Mouse (Mus musculus): Measurements from ENCODE around the gene Zmynd10. TPM values are rescaled to one million over a fixed set of nuclear protein-coding genes. Genes with fewer than 3 reads are reported as not detected.

Gene Zmynd10
- polyA plus RNA-seq, 1 experiment from 2014 or later, result 0.93 TPM

GRCm38 (mm10) chr9:107596619-107597569 is 49.8 kb downstream of the Zmynd10 start:
- Histone ChIP-seq H3K4me2 (ENCODE audit: low read depth, low read length) (no peak overlapping the region), H3K4me1 (ENCODE audit: control insufficient read depth, insufficient read depth, low read length) (no peaks in the 10 kb centered on the region), H3K27ac (replicated peaks; ENCODE audit: low read depth, low read length) (no peak overlapping the region), H3K4me3 (ENCODE audit: low read depth, low read length) (no peak overlapping the region), H3K9ac (replicated peaks; ENCODE audit: low read length) (no peak overlapping the region), H3K9me3 (replicated peaks; ENCODE audit: control insufficient read depth, low read length) (no peaks in the 10 kb centered on the region), H3K27me3 (ENCODE audit: control insufficient read depth, insufficient read depth, low read length) (no peaks in the 10 kb centered on the region), H3K36me3 (replicated peaks; ENCODE audit: control insufficient read depth, insufficient read depth, low read depth, low read length) (peaks cover 6% of the 10 kb centered on the region)
- DNase-seq (ENCODE audit: low spot score) (no peak), ATAC-seq (replicated peaks; ENCODE audit: insufficient number of reproducible peaks, low FRiP score, low TSS enrichment, low read depth) (no peak)
- WGBS, result 88% methylated on average over 11 of the region's 11 CpGs

- H3K27ac ChIP-seq (replicated peaks; ENCODE audit: low read depth, low read length), result no peak overlapping the region
- H3K4me3 ChIP-seq (ENCODE audit: low read depth, low read length), result no peak overlapping the region
- ATAC-seq (replicated peaks; ENCODE audit: insufficient number of reproducible peaks, low FRiP score, low TSS enrichment, low read depth) (no peak), DNase-seq (ENCODE audit: low spot score) (no peak)
- WGBS, result 79% methylated on average over 5 of the region's 5 CpGs
- no peak overlapping the region for H3K9ac ChIP-seq (replicated peaks; ENCODE audit: low read length)
- H3K4me2 ChIP-seq (ENCODE audit: low read depth, low read length), result no peak overlapping the region
- no peaks in the 10 kb centered on the region for H3K9me3 ChIP-seq (replicated peaks; ENCODE audit: control insufficient read depth, low read length)
- H3K36me3 ChIP-seq (replicated peaks; ENCODE audit: control insufficient read depth, insufficient read depth, low read depth, low read length), result 0 out of 2 replicates have a peak, but pooled peaks cover 3% of the 10 kb centered on the region
- H3K27me3 ChIP-seq (ENCODE audit: control insufficient read depth, insufficient read depth, low read length), result no peaks in the 10 kb centered on the region
- no peaks in the 10 kb centered on the region for H3K4me1 ChIP-seq (ENCODE audit: control insufficient read depth, insufficient read depth, low read length)
These were observed 51.3 kb downstream of the Zmynd10 start for GRCm38 (mm10) chr9:107598385-107598784.

GRCm38 (mm10) chr9:107599433-107599832 is 52.3 kb downstream of the Zmynd10 start:
- Histone ChIP-seq H3K4me1 (ENCODE audit: control insufficient read depth, insufficient read depth, low read length) (no peaks in the 10 kb centered on the region; the same call in 1 of the 2 replicates), H3K9ac (replicated peaks; ENCODE audit: low read length) (no peak overlapping the region), H3K27me3 (ENCODE audit: control insufficient read depth, insufficient read depth, low read length) (no peaks in the 10 kb centered on the region), H3K9me3 (replicated peaks; ENCODE audit: control insufficient read depth, low read length) (no peaks in the 10 kb centered on the region), H3K36me3 (replicated peaks; ENCODE audit: control insufficient read depth, insufficient read depth, low read depth, low read length) (no peaks in the 10 kb centered on the region), H3K4me2 (ENCODE audit: low read depth, low read length) (no peak overlapping the region; the same call in 1 of the 2 replicates), H3K4me3 (ENCODE audit: low read depth, low read length) (no peak overlapping the region), H3K27ac (replicated peaks; ENCODE audit: low read depth, low read length) (no peak overlapping the region)
- no peak for DNase-seq (ENCODE audit: low spot score)
- no peak for ATAC-seq (replicated peaks; ENCODE audit: insufficient number of reproducible peaks, low FRiP score, low TSS enrichment, low read depth)
- WGBS, result 85% methylated on average over 9 of the region's 9 CpGs

- H3K27me3 ChIP-seq (ENCODE audit: control insufficient read depth, insufficient read depth, low read length), result no peaks in the 10 kb centered on the region
- peaks cover 3% of the 10 kb centered on the region for H3K4me1 ChIP-seq (ENCODE audit: control insufficient read depth, insufficient read depth, low read length)
- no peak overlapping the region for H3K9ac ChIP-seq (replicated peaks; ENCODE audit: low read length)
- ATAC-seq (replicated peaks; ENCODE audit: insufficient number of reproducible peaks, low FRiP score, low TSS enrichment, low read depth) (no peak), DNase-seq (ENCODE audit: low spot score) (peak; percentile 43)
- H3K36me3 ChIP-seq (replicated peaks; ENCODE audit: control insufficient read depth, insufficient read depth, low read depth, low read length), result no peaks in the 10 kb centered on the region
- 57% methylated on average over 14 of the region's 14 CpGs for WGBS
- H3K4me2 ChIP-seq (ENCODE audit: low read depth, low read length), result no peak overlapping the region; the same call in 1 of the 2 replicates
- no peaks in the 10 kb centered on the region for H3K9me3 ChIP-seq (replicated peaks; ENCODE audit: control insufficient read depth, low read length)
- H3K4me3 ChIP-seq (ENCODE audit: low read depth, low read length), result no peak overlapping the region
- no peak overlapping the region for H3K27ac ChIP-seq (replicated peaks; ENCODE audit: low read depth, low read length)
These were observed 52.7 kb downstream of the Zmynd10 start for GRCm38 (mm10) chr9:107599842-107600241.

- Histone ChIP-seq H3K27ac (replicated peaks; ENCODE audit: low read depth, low read length) (no peak overlapping the region), H3K27me3 (ENCODE audit: control insufficient read depth, insufficient read depth, low read length) (no peaks in the 10 kb centered on the region), H3K36me3 (replicated peaks; ENCODE audit: control insufficient read depth, insufficient read depth, low read depth, low read length) (no peaks in the 10 kb centered on the region), H3K9me3 (replicated peaks; ENCODE audit: control insufficient read depth, low read length) (no peaks in the 10 kb centered on the region), H3K9ac (replicated peaks; ENCODE audit: low read length) (no peak overlapping the region), H3K4me3 (ENCODE audit: low read depth, low read length) (no peak overlapping the region), H3K4me1 (ENCODE audit: control insufficient read depth, insufficient read depth, low read length) (peaks cover 4% of the 10 kb centered on the region), H3K4me2 (ENCODE audit: low read depth, low read length) (no peak overlapping the region)
- 83% methylated on average over 12 of the region's 12 CpGs for WGBS
- ATAC-seq (replicated peaks; ENCODE audit: insufficient number of reproducible peaks, low FRiP score, low TSS enrichment, low read depth) (no peak), DNase-seq (ENCODE audit: low spot score) (no peak)
These were observed 53.6 kb downstream of the Zmynd10 start for GRCm38 (mm10) chr9:107600745-107601144.

Other genes with a start within 250 kb of the Zmynd10 start
- 8.2 and 11.0 TPM in 2 replicates for gene Hemk1, start 208.9 kb upstream of the Zmynd10 start, polyA plus RNA-seq (2014; fragmentation: Nextera tagmentation; extraction: Ambion mirVana)
- 0.70 and 0.72 TPM in 2 replicates for gene 6430571L13Rik, start 206.7 kb upstream of the Zmynd10 start, polyA plus RNA-seq (2014; fragmentation: Nextera tagmentation; extraction: Ambion mirVana)
- gene Cacna2d2, start 147.7 kb upstream of the Zmynd10 start, polyA plus RNA-seq (2014; fragmentation: Nextera tagmentation; extraction: Ambion mirVana), result 0.59 and 0.63 TPM in 2 replicates
- gene Tmem115, start 13.4 kb upstream of the Zmynd10 start, polyA plus RNA-seq (2014; fragmentation: Nextera tagmentation; extraction: Ambion mirVana), result 43.3 and 49.7 TPM in 2 replicates
- 14.3 and 18.9 TPM in 2 replicates for gene Cyb561d2, start 5.1 kb upstream of the Zmynd10 start, polyA plus RNA-seq (2014; fragmentation: Nextera tagmentation; extraction: Ambion mirVana)
- gene Nprl2, start 5.1 kb upstream of the Zmynd10 start, polyA plus RNA-seq (2014; fragmentation: Nextera tagmentation; extraction: Ambion mirVana), result 39.2 and 41.9 TPM in 2 replicates
- 42.4 and 43.3 TPM in 2 replicates for gene Rassf1, start 4.3 kb downstream of the Zmynd10 start, polyA plus RNA-seq (2014; fragmentation: Nextera tagmentation; extraction: Ambion mirVana)
- gene Tusc2, start 16.0 kb downstream of the Zmynd10 start, polyA plus RNA-seq (2014; fragmentation: Nextera tagmentation; extraction: Ambion mirVana), result 68.5 and 68.9 TPM in 2 replicates
- gene Hyal2, start 20.6 kb downstream of the Zmynd10 start, polyA plus RNA-seq (2014; fragmentation: Nextera tagmentation; extraction: Ambion mirVana), result 138 and 150 TPM in 2 replicates
- gene Hyal1, start 29.6 kb downstream of the Zmynd10 start, polyA plus RNA-seq (2014; fragmentation: Nextera tagmentation; extraction: Ambion mirVana), result 5.3 and 7.3 TPM in 2 replicates
- gene Naa80, start 31.6 kb downstream of the Zmynd10 start, polyA plus RNA-seq (2014; fragmentation: Nextera tagmentation; extraction: Ambion mirVana), result 11.8 and 14.2 TPM in 2 replicates
- 0.66 TPM in 2 replicates for gene Hyal3, start 33.5 kb downstream of the Zmynd10 start, polyA plus RNA-seq (2014; fragmentation: Nextera tagmentation; extraction: Ambion mirVana)
- gene Ifrd2, start 40.3 kb downstream of the Zmynd10 start, polyA plus RNA-seq (2014; fragmentation: Nextera tagmentation; extraction: Ambion mirVana), result 42.3 and 42.9 TPM in 2 replicates
- 1.1 and 1.3 TPM in 2 replicates for gene Sema3b, start 61.9 kb downstream of the Zmynd10 start, polyA plus RNA-seq (2014; fragmentation: Nextera tagmentation; extraction: Ambion mirVana)
- 369 and 379 TPM in 2 replicates for gene Gnai2, start 88.1 kb downstream of the Zmynd10 start, polyA plus RNA-seq (2014; fragmentation: Nextera tagmentation; extraction: Ambion mirVana)
- gene Slc38a3, start 122.2 kb downstream of the Zmynd10 start, polyA plus RNA-seq (2014; fragmentation: Nextera tagmentation; extraction: Ambion mirVana), result 7.0 and 7.6 TPM in 2 replicates
- gene Gnat1, start 132.4 kb downstream of the Zmynd10 start, polyA plus RNA-seq (2014; fragmentation: Nextera tagmentation; extraction: Ambion mirVana), result 1.4 TPM in 1 of 2 replicates, not detected in the other
- 17.6 and 17.7 TPM in 2 replicates for gene Sema3f, start 163.2 kb downstream of the Zmynd10 start, polyA plus RNA-seq (2014; fragmentation: Nextera tagmentation; extraction: Ambion mirVana)
- gene Rbm5, start 223.7 kb downstream of the Zmynd10 start, polyA plus RNA-seq (2014; fragmentation: Nextera tagmentation; extraction: Ambion mirVana), result 184 and 198 TPM in 2 replicates

Data from embryonic facial prominence, embryonic 11.5 days (tissue).